12 mouse cellular contexts compared by ENCODE assay signal in the genomic region with DNA sequence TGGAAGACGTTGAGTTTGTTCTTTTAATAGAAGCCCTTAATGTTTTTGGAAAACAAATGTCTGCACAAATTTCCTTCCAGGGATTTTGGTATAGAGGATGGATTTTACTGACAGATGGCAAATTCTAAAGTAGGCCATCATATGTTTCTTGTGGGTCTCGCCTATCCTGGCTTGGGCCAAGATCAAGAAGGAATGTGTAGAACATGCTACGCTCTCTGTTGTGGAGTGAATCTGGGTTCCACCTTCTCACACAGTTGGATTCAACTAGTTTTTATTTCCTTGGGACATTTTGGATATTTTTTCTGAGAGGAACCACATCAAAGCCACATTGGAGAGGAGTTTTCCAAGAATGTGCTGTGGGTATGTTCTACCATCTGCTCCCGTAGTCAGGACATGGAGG.
"Had no signal": no experiment of that assay in that cellular context is flagged by ENCODE, and none has a peak within 500 bp of the region (broad histone marks: within the 10 kb centered on the region; RNA-seq: fewer than 3 reads in every experiment).

No protein-coding gene starts in this region.

- H3K36me3 ChIP-seq: liver, embryonic 13.5 days; lung, embryonic 15.5 days; midbrain, embryonic 12.5 days had no signal

- H3K4me2 ChIP-seq: liver, embryonic 13.5 days; lung, embryonic 15.5 days; midbrain, embryonic 12.5 days had no signal

- H3K9me3 ChIP-seq: liver, embryonic 13.5 days; lung, embryonic 15.5 days; midbrain, embryonic 12.5 days had no signal

- H3K4me1 ChIP-seq: liver, embryonic 13.5 days; lung, embryonic 15.5 days; midbrain, embryonic 12.5 days had no signal

- ATAC-seq: liver, postnatal 0 days; midbrain, embryonic 16.5 days had no signal

- H3K4me3 ChIP-seq: liver, embryonic 13.5 days; lung, embryonic 15.5 days; midbrain, embryonic 12.5 days had no signal

- DNase-seq: kidney, adult 2 months; kidney, postnatal 25 days; left cerebral cortex, postnatal 4 days; liver; liver, embryonic 13.5 days; liver, postnatal 0 days; right cerebral cortex, postnatal 14 days; thymus, postnatal 4 days had no signal

- H3K9ac ChIP-seq: liver, embryonic 13.5 days; liver, postnatal 0 days; lung, embryonic 15.5 days; midbrain, embryonic 12.5 days had no signal

- H3K27ac ChIP-seq: liver, embryonic 13.5 days; lung, embryonic 15.5 days; midbrain, embryonic 12.5 days; stomach, postnatal 0 days had no signal

- H3K27me3 ChIP-seq: liver, embryonic 13.5 days; lung, embryonic 15.5 days; midbrain, embryonic 12.5 days had no signal
